Mouse (Mus musculus) heart, embryonic 12.5 days (tissue): Measurements from ENCODE around the gene Tap2. TPM values are rescaled to one million over a fixed set of nuclear protein-coding genes. Genes with fewer than 3 reads are reported as not detected.
"Not testable (repeated sequence)": the region's sequence is repeated elsewhere in the genome, so short reads cannot be mapped to it uniquely, and the experiment has no call there.

Experiments
- ATAC-seq: fragments of 200-750 bp; cut with Nextera tagmentation; 2 replicates; pipeline ENCODE4 v1.8.0; 2017; ENCODE audit warnings: moderate TSS enrichment, moderate library complexity; ENCODE audit not compliant: insufficient number of reproducible peaks, low FRiP score
- H3K27ac ChIP-seq: fragments of 300-500 bp; sonication (generic); 2 replicates; pipeline ENCODE4 v1.5.1; 2016; ENCODE audit warnings: mild to moderate bottlenecking, moderate library complexity; ENCODE audit not compliant: poor library complexity, severe bottlenecking
- H3K27me3 ChIP-seq: fragments of 300-500 bp; sonication (generic); replicated peaks from 2 replicates; pipeline ENCODE4 v1.6.1; 2016; ENCODE audit warnings: mild to moderate bottlenecking, moderate library complexity
- H3K36me3 ChIP-seq: fragments of 300-500 bp; sonication (generic); 2 replicates; pipeline ENCODE4 v1.6.1; 2016; ENCODE audit warnings: mild to moderate bottlenecking, moderate library complexity
- H3K4me1 ChIP-seq: fragments of 300-500 bp; sonication (generic); replicated peaks from 2 replicates; pipeline ENCODE4 v1.6.1; 2016; ENCODE audit warnings: mild to moderate bottlenecking
- H3K4me2 ChIP-seq: fragments of 300-500 bp; sonication (generic); 2 replicates; pipeline ENCODE4 v1.6.1; 2016; ENCODE audit warnings: mild to moderate bottlenecking, moderate library complexity
- H3K4me3 ChIP-seq: fragments of 300-500 bp; sonication (generic); 2 replicates; pipeline ENCODE4 v1.5.1; 2016; ENCODE audit warnings: mild to moderate bottlenecking
- H3K9ac ChIP-seq: fragments of 300-500 bp; sonication (generic); 2 replicates; pipeline ENCODE4 v1.6.1; 2016; ENCODE audit warnings: mild to moderate bottlenecking, moderate library complexity
- H3K9me3 ChIP-seq: fragments of 300-500 bp; sonication (generic); replicated peaks from 2 replicates; pipeline ENCODE4 v1.6.1; 2016; ENCODE audit warnings: mild to moderate bottlenecking, moderate library complexity
- WGBS: fragments of 180-500 bp; shearing (Covaris S2); methylation state at CpG from one replicate; pipeline ENCODE4 v1.1.7; 2016; 5-methylcytosine and 5-hydroxymethylcytosine counted together
- polyA plus RNA-seq: library from polyadenylated mRNA; unstranded; fragments of >200 nt; fragmentation: Nextera tagmentation; extraction: Ambion mirVana; gene quantifications from 2 replicates; pipeline ENCODE4 v1.2.1, GENCODE M21; 2016

Tap2 gene
- polyA plus RNA-seq, 1 experiment from 2014 or later = 1.7 TPM

DNA sequence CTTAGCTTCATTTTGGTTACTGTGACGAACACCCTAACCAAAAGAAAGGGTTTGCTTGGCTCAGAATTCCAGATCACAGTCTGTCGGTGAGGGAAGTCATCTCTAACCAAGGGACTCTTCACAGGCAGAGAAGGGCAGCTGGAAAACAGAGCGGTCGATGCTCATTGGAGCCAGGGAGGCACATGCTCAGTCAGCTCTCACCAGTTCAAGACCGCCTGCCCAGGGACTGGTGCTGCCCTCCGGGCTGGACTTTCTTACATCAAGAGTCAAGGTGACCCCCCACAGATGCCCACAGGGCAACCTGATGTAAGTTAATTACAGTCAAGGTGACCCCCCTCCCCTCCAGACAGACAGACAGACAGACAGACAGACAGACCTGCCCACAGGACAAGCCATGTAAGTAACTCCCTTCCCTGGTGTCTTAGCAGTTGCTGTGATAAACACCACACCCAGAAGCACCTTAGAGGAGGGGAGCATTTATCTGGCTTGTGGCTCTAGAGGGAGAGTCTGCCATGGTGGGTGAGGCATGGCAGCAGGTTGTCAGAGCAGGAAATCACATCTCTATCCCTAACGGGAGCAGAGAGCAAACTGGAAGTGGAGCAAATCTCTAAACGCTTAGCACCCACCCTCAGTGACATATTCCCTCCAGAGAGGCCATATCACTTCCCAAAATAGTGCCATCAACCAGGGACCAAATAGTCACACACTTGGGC lies 14.0 kb downstream of the Tap2 start:
- no peak overlapping the region for H3K9ac ChIP-seq
- H3K27me3 ChIP-seq = peaks cover 44% of the 10 kb centered on the region
- no peak overlapping the region for H3K4me3 ChIP-seq
- no peak overlapping the region for H3K4me2 ChIP-seq
- H3K27ac ChIP-seq = no peak overlapping the region
- no peaks in the 10 kb centered on the region for H3K36me3 ChIP-seq
- H3K9me3 ChIP-seq = peaks cover 6% of the 10 kb centered on the region
- H3K4me1 ChIP-seq = no peaks in the 10 kb centered on the region
- 80% methylated on average over 8 of the region's 8 CpGs for WGBS
- ATAC-seq = no peak

DNA sequence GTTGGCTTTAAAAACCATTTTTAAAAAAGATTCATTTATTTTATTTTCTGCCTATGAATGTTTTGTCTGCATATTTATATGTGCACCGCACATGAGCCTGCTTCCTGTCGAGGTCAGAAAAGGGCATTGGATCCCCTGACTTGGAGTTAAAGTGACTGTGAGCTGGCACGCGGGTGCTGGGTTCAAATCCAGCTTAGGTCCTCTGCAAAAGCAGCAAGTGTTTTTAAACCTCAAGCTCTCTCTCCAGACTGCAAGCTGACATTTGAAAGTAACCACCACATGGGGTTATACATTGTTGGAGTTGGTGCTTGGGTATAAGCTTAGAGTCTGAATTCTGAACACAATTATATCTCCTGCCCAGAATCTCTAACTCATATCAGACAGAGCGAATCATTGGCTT lies 14.7 kb downstream of the Tap2 start:
- ATAC-seq = no peak
- 82% methylated on average over 5 of the region's 5 CpGs for WGBS
- no peak overlapping the region for H3K4me2 ChIP-seq
- H3K9ac ChIP-seq = no peak overlapping the region
- H3K36me3 ChIP-seq = no peaks in the 10 kb centered on the region
- peaks cover 6% of the 10 kb centered on the region for H3K9me3 ChIP-seq
- peaks cover 38% of the 10 kb centered on the region for H3K27me3 ChIP-seq
- H3K4me1 ChIP-seq = no peaks in the 10 kb centered on the region
- no peak overlapping the region for H3K4me3 ChIP-seq
- H3K27ac ChIP-seq = no peak overlapping the region

DNA sequence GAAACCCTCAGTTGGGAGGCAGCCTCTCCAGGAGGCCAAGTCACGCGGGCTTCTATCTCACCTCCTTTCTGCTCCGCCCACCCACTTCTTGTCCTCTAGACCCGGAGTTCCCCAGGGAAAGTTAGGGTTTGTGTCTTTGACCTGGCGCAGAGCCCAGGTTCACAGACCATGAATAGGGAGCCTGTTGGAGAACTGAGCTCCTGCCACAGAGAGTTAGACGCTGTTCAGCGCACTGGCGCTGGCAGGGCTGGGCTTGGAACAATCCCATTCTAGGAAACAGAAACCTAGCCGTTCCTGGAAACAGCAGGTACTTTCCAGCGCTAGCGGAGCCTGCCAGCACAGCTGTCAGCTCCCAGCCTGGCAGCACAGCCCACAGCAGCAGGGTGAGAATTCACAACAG lies 15.3 kb downstream of the Tap2 start:
- H3K27ac ChIP-seq = no peak overlapping the region
- ATAC-seq = no peak
- no peak overlapping the region for H3K4me3 ChIP-seq
- no peak overlapping the region for H3K9ac ChIP-seq
- H3K27me3 ChIP-seq = peaks cover 31% of the 10 kb centered on the region
- H3K4me2 ChIP-seq = no peak overlapping the region
- WGBS = 84% methylated on average over 11 of the region's 11 CpGs
- no peaks in the 10 kb centered on the region for H3K36me3 ChIP-seq
- peaks cover 6% of the 10 kb centered on the region for H3K9me3 ChIP-seq
- no peaks in the 10 kb centered on the region for H3K4me1 ChIP-seq

DNA sequence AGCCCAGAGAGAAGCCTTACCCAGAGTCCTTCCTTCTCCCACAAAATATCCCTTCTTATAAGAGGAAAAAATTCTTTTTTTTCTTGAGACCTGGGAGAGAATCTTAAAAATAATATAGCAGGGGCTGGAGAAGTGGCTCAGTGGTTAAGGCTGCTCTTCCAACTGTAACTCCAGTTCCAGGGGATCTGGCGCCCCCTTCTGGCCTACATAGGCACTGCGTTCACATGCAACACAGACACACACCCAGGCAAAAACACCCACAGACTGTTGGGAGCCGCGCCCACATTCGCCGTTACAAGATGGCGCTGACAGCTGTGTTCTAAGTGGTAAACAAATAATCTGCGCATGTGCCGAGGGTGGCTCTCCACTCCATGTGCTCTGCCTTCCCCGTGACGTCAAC lies 15.8 kb downstream of the Tap2 start:
- H3K4me3 ChIP-seq, H3K9me3 ChIP-seq, H3K4me2 ChIP-seq, H3K4me1 ChIP-seq, H3K9ac ChIP-seq, H3K27ac ChIP-seq, ATAC-seq, H3K36me3 ChIP-seq: not testable (repeated sequence)
- H3K27me3 ChIP-seq = peaks cover 27% of the 10 kb centered on the region
- 87% methylated on average over 8 of the region's 11 CpGs for WGBS

DNA sequence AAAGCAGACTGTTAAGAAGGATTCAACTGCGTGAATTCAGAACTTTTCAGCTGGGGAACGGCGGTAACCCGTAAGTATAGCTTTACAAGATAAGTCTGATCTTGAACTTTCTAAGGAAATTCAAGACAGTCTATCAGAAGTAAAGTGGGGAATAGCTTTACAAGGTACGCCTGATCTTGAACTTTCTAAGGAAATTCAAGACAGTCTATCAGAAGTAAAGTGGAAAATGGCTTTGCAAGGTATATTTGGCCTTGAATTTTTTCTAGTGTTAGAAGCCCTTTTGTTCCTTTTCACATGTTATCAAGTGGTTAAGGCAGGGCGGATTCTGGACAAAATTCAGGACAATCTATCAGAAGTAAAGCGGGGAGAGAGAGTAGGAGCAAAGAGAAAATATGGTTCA lies 16.5 kb downstream of the Tap2 start:
- ATAC-seq, H3K36me3 ChIP-seq, H3K4me3 ChIP-seq, H3K9ac ChIP-seq, H3K27ac ChIP-seq, H3K4me2 ChIP-seq, H3K4me1 ChIP-seq: not testable (repeated sequence)
- peaks cover 11% of the 10 kb centered on the region for H3K9me3 ChIP-seq
- WGBS = 92% methylated on average over 4 of the region's 7 CpGs
- H3K27me3 ChIP-seq = peaks cover 21% of the 10 kb centered on the region

DNA sequence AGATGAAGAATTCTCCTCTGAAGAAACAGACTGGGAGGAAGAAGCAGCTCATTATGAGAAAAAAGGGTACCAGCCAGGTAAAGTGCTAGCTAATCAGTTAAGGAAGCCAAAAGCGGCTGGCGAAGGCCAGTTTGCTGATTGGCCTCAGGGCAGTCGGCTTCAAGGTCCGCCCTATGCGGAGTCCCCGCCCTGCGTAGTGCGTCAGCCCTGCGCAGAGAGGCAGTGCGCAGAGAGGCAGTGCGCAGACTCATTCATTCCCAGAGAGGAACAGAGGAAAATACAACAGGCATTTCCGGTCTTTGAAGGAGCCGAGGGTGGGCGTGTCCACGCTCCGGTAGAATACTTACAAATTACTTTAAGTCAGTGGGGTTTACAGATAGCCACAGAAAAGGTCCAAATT lies 17.1 kb downstream of the Tap2 start:
- Histone ChIP-seq H3K27me3 (peaks cover 15% of the 10 kb centered on the region), H3K9me3 (peaks cover 17% of the 10 kb centered on the region)
- H3K4me2 ChIP-seq, H3K4me3 ChIP-seq, H3K9ac ChIP-seq, H3K36me3 ChIP-seq, ATAC-seq, H3K4me1 ChIP-seq, H3K27ac ChIP-seq: not testable (repeated sequence)
- WGBS = 91% methylated on average over 6 of the region's 16 CpGs

DNA sequence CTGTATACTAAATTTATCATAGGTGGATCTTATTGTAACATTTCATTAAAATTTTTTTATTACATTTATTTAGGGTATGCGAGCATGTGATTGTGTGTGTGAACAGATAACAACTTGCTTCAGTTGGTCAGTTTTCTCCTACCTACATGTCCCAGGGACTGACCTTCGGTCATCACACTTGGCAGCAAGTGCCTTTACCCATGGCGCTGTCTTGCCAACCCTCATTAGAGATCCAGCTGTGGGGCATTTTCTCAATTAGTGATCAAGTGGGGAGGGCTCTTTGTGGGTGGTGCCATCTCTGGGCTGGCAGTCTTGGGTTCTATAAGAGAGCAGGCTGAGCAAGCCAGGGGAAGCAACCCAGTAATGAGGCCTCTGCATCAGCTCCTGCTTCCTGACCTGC lies 21.5 kb downstream of the Tap2 start:
- Histone ChIP-seq H3K4me2 (no peak overlapping the region), H3K9me3 (peaks cover 13% of the 10 kb centered on the region), H3K36me3 (no peaks in the 10 kb centered on the region), H3K4me1 (no peaks in the 10 kb centered on the region), H3K4me3 (no peak overlapping the region), H3K27ac (no peak overlapping the region), H3K9ac (no peak overlapping the region), H3K27me3 (no peaks in the 10 kb centered on the region)
- WGBS = 86% methylated on average over 3 of the region's 3 CpGs
- no peak for ATAC-seq

DNA sequence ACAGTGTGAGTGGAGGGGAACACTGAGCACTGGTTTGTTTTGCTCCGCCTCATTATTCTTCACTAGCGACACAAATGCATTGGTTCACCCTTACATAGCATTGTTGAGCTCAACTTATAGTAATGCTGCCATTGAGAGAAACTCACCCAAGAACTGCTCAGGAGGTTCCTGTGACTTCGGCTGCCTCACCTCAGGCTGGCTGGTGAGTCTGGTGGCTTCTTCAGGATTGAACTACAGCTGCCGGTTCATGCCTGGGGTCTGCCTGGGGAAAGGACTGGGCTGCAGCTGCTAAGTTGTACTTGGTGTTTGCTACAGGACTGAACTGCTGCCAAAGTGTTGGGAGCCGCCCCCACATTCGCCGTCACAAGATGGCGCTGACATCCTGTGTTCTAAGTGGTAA lies 22.1 kb downstream of the Tap2 start:
- Histone ChIP-seq H3K4me3 (no peak overlapping the region), H3K4me2 (no peak overlapping the region), H3K4me1 (no peaks in the 10 kb centered on the region), H3K9ac (no peak overlapping the region), H3K9me3 (peaks cover 13% of the 10 kb centered on the region), H3K27me3 (no peaks in the 10 kb centered on the region), H3K27ac (no peak overlapping the region), H3K36me3 (no peaks in the 10 kb centered on the region)
- WGBS = 90% methylated on average over 8 of the region's 8 CpGs
- ATAC-seq = no peak

DNA sequence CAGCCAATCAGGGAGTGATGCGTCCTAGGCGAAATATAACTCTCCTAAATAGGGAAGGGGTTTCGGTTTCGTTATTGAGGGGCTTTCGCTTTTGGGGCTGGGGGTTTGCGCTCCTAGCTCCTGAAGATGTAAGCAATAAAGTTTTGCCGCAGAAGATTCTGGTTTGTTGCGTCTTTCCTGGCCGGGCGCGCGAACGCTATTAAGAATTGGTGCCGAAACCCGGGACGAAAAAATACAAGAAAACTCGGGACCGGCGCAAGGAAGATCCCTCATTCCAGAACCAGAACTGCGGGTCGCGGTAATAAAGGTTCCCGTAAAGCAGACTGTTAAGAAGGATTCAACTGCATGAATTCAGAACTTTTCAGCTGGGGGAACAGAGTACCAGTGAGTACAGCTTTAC lies 22.6 kb downstream of the Tap2 start:
- H3K4me1 ChIP-seq, H3K36me3 ChIP-seq, ATAC-seq, H3K9ac ChIP-seq, H3K4me3 ChIP-seq, H3K4me2 ChIP-seq, H3K27me3 ChIP-seq, H3K27ac ChIP-seq: not testable (repeated sequence)
- 96% methylated on average over 14 of the region's 23 CpGs for WGBS
- peaks cover 13% of the 10 kb centered on the region for H3K9me3 ChIP-seq

DNA sequence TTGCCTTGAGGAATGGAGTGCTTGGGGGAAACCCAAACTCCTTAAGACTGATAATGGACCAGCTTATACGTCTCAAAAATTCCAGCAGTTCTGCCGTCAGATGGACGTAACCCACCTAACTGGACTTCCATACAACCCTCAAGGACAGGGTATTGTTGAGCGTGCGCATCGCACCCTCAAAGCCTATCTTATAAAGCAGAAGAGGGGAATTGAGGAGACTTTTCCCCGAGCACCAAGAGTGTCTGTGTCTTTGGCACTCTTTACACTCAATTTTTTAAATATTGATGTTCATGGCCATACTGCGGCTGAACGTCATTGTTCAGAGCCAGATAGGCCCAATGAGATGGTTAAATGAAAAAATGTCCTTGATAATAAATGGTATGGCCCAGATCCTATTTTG lies 27.6 kb downstream of the Tap2 start:
- not testable (repeated sequence) for ATAC-seq
- WGBS = 89% methylated on average over 9 of the region's 9 CpGs

DNA sequence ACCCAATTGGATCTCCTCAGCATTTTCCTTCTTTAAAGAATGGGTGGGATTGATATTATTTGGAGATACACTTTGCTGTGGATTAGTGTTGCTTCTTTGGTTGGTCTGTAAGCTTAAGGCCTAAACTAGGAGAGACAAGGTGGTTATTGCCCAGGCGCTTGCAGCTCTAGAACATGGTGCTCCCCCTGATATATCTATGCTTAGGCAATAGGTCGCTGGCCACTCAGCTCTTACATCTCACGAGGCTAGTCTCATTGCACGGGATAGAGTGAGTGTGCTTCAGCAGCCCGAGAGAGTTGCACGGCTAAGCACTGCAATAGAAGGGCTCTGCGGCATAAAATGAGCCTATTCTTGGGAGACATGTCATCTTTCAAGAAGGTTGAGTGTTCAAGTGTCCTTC lies 28.7 kb downstream of the Tap2 start:
- H3K9ac ChIP-seq, ATAC-seq, H3K9me3 ChIP-seq, H3K36me3 ChIP-seq, H3K4me3 ChIP-seq, H3K27ac ChIP-seq, H3K4me2 ChIP-seq, H3K4me1 ChIP-seq, H3K27me3 ChIP-seq: not testable (repeated sequence)
- WGBS = 91% methylated on average over 7 of the region's 7 CpGs

More for the DNA sequence above, 27.6 kb downstream of the Tap2 start:
- not testable (repeated sequence) for H3K27ac ChIP-seq, H3K9ac ChIP-seq, H3K4me3 ChIP-seq, H3K4me1 ChIP-seq, H3K4me2 ChIP-seq, H3K27me3 ChIP-seq, H3K9me3 ChIP-seq, H3K36me3 ChIP-seq

DNA sequence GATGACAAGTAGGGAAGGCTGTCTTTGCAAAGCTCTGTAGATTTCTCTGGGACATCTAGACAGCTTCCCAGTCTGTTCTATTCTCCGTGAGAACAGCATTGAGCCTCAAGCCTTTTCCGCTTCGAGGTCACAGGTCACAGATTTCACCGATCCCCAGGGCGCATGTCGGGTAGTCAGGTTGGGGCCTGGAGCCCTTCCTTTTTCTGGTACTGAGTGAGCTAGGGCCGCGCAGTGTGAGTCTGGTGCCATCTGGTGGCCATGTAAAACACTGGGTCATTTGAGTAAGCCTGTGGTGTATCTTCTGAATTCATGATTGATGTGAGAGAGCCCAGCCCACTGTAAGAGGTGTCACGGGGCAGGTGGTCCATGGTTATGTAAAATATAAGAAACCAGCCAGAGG lies 31.6 kb downstream of the Tap2 start:
- H3K36me3 ChIP-seq = no peaks in the 10 kb centered on the region

More for the DNA sequence above, 31.6 kb downstream of the Tap2 start:
- H3K9me3 ChIP-seq = 0 out of 2 replicates have a peak, but pooled peaks cover 8% of the 10 kb centered on the region
- no peaks in the 10 kb centered on the region for H3K4me1 ChIP-seq
- 58% methylated on average over 9 of the region's 9 CpGs for WGBS
- ATAC-seq = no peak
- H3K27ac ChIP-seq = no peak overlapping the region
- no peak overlapping the region for H3K9ac ChIP-seq
- H3K27me3 ChIP-seq = no peaks in the 10 kb centered on the region
- no peak overlapping the region for H3K4me3 ChIP-seq
- no peak overlapping the region for H3K4me2 ChIP-seq
